Mouse (Mus musculus) 3T3-L1 (cell line): ENCODE data around the gene Habp4.

Source experiments
- DNase-seq: peaks from one replicate; pipeline ENCODE4 v3.0.0-alpha.2; 2015; ENCODE audit warnings: low read depth, low spot score

Habp4 gene

DNA sequence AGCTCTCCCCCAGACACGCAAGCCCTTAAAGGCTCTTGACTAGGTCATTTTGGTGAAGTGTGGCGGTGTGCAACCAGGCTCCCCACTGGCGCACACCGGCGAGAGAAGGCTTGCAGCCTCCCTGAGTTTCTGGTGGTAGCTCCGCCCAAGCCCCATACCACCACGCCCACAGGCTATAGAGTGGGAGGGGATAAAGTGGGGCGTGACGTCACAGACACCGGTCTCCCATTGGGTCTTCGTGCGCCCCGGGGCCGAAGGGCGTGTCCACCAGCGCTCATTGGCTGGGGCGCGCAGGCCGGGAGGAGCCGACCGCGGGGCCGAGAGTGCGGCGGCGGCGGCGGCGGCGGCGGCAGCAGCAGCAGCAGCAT is at the start of gene Habp4:
Habp4 (plus strand) TSS at position 277 of the 368 bp plus-strand sequence.
- peak; percentile 98 for DNase-seq

DNA sequence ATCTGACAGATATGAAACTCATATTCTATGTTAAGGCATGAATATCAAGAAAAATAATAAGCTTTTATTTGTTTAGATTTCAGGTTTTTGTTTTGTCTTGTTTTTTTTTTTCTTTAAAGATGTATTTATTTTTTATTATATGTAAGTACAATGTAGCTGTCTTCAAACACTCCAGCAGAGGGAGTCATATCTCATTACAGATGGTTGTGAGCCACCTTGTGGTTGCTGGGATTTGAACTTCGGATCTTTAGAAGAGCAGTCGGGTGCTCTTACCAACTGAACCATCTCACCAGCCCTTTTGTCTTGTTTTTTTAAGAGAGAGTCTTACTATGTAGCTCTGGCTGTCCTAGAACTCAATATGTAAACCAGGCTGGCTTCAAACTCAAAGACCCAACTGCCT is 44.2 kb upstream of the Habp4 start:
- DNase-seq: peak; percentile 40

- DNase-seq: no peak
These were observed 40.9 kb upstream of the Habp4 start for GRCm38 (mm10) chr13:64120760-64121159.

DNA sequence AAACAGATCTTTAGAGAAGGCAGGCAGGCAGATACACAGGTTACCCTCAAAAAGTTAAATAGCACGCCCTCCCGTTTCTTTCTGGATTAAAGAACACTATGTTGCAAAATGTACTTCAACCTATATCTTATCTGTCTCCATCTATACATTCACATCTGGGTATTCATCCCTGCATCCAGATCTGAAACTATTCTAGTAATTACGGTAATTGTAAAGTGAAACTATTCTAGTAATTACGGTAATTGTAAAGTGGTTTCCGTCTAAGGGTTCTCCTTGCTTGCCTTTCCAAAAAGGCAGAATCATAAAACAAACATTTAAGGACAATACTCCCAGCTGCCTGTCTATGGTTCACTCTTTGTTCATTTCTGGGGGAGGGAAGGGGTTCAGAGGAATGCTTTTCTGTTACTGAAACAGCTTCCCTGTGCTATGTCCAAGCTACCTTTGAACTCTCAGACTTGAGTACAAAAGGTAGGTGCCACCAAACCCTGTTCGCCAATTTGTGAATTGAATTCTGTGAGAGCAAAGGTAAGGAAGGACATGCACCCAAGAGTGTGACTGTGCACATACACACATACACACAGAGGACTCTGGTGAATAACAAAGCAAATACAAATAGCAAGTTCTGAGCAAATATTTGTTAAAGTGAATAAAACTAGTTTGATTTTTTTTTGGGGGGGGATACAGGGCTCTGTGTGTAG is 38.0 kb upstream of the Habp4 start:
- DNase-seq: no peak

GRCm38 (mm10) chr13:64124886-64125285 is 36.7 kb upstream of the Habp4 start:
- no peak for DNase-seq

GRCm38 (mm10) chr13:64126316-64126715 is 35.3 kb upstream of the Habp4 start:
- no peak for DNase-seq

DNA sequence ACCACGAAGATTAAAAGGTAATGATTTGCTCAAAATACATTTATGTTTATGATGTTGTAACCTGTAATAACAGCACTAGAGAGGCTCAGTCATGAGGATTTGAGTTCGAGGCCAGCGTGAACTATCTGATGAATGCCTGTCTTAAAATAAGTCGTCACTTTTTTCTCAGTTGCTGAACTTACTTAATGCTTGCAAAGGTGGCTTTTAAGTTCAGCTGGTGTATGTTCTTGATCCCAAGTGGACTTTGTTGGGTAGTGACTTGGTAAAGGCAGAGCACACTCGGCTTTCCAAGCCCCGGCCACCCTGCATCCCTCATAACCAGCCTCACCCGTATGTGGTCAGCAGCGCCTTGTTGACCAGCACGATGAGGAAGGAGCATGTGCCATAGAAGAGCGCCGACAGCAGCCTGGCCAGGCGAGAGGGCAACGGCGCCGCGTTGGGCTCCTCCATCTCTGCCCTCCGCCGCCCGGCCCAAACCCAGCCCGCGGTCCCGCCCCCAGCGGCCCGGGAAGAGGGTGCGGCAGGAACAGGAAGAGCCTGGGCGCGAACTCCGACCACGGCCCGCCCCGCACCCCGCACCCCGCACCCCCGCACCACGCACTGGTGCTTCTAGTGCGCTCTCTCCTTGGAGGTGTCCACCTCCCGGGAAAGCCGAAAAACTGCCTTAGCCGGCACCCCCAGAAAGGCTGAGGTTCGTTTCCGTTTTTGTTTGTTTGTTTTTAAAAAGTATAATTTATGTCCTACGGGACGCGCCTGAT is 32.6 kb upstream of the Habp4 start, which contains the start of gene Slc35d2:
Slc35d2 (minus strand) TSS at position 511 of the 758 bp plus-strand sequence.
- peak; percentile 60 for DNase-seq

DNA sequence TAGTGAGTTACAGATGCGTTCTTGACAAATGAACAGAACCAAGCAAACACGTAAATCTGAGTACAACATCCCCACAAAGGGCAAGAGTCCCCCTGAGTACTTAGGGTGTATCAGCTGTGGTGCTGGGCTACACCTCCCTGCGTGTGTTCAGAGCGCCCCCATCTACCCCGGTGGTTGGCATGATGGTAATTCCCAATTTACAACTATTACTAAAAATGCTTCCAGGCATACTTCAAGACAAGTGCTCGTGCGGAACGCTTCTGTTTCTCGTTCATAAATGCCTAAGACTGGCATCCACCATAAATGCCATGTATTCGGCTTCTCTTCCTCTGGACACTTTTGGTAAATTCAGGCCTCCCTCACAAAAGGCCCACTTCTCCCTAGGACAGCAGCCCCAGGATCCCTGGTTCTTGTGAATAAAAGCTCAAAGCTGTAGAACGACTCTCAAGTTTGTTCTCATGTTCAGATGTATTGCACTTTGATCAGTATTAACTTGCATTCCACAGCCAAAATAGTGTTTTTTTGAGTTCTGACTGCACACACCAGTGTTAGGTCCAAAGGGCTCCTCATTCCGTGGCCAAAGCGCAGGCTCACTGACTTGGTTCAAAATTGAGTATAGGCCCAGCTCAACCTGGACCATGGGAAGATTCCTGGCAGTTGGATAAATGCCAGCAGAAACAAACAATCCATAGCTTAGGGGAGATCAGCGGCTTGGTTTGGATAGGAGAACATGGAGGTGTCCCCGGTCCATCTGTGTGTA is 31.8 kb upstream of the Habp4 start:
- peak; percentile 53 for DNase-seq

DNA sequence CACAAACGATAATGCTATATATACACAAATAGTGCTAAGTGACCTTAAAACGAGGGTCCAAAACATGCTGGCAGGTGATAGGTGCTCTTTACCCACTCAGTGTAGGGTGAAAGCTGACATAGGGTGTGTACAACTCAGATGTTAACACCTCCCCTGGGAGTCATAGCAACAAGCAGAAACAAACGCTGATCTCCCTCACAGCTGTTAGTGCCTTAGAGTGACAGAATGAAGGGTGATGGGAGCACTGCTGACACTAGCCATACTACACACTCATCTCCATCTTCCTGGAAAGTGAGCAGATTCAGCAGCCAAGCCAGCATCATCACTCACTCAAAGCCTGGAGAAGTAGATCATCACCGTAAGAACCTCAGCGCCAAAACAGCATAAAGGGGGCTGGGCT is 11.5 kb upstream of the Habp4 start:
- DNase-seq: no peak

DNA sequence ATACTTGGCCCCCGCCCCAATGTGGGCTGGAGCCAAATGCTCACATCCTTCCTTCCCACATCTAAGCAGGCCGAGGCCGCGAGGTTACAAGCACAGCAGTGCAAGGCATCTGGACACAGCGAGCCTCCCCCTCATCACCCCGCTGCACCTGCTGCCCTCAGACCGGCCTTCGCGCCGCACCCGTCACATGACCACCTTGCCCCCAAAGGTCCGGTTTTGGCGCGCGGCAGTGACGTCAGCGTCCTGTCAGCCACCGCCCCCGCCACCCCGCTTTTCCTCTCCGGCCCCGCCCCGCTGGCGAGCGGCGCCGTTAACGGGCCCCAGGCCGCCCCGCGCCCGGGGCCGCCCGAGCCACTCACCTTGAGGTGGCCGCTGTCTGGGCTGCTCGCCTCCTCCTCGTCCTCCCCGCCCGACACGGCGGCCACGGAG is 9.4 kb upstream of the Habp4 start:
- DNase-seq: peak; percentile 79

GRCm38 (mm10) chr13:64152671-64153082 is 8.9 kb upstream of the Habp4 start:
- peak; percentile 22 for DNase-seq

DNA sequence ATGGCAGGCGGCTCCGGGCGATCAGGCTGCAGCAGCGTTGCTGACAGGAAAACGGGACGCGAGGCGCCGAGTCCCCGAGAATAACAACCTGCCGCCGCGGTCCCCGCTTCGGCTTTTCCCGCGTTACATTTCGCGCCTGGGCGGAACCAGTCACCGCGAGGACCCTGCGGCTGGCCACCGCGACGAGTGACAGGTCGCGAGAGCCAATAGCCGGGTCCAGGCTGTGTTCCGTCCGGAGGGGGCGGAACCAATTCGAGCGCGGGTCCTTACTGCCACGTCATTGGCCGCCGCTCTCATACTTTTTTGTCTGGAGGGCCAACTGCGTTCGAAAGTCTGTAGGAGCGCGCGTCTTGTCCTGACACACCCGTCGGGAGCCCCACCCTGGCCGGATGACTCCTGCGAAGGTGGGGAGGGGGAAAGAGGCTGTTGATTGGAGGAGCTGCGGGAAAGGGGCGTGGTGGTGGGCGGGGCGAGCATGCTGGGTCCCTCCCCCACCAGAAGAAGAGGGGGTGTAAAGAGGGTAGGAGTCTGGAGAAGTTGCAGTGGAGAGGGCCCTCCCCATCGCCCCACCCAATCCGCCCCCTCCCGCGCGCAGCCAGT is 8.4 kb upstream of the Habp4 start, which contains the start of gene Zfp367:
Zfp367 (minus strand) TSS at position 120 of the 600 bp plus-strand sequence.
- DNase-seq: peak; percentile 99

DNA sequence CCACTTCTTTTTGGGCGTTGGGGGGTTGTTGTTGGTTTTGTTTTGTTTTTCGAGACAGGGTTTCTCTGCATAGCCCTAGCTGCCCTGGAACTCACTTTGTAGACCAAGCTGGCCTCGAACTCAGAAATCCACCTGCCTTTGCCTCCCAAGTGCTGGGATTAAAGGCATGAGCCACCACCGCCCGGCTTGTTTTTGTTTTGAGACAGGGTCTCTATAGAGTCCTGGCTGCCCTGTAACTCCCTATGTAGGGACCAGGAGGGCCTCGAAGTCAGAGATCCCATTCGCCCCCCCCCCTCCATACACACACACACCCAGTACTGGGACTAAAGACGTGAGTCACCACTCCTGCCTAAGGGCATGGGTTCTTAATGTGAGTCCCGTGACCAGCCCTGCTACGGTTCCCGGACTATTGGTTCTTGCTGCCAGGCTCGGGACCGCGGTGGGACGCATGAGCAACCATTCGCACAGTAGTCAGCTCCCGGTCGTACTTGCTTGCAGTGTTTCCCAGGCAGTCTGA is 7.8 kb upstream of the Habp4 start:
- peak; percentile 83 for DNase-seq

DNA sequence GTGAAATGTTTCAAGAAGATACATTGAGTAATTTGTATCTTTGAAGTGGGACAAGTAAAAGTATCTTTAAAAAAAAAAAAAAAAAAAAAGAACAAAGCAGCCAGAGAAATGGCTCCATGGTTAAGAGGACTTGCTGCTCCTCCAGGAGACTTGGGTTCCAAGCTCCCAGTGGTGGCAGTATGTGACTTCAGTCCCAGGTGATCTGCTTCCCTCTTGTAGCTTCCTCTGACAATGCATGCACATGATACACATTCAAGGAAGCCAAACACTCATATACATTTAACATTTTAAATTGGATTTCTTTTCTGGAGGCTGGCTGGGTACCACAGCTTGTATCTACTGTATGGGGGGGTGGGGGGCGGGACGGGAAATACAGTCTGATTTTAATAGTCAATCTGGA is 7.0 kb upstream of the Habp4 start:
- peak; percentile 39 for DNase-seq

DNA sequence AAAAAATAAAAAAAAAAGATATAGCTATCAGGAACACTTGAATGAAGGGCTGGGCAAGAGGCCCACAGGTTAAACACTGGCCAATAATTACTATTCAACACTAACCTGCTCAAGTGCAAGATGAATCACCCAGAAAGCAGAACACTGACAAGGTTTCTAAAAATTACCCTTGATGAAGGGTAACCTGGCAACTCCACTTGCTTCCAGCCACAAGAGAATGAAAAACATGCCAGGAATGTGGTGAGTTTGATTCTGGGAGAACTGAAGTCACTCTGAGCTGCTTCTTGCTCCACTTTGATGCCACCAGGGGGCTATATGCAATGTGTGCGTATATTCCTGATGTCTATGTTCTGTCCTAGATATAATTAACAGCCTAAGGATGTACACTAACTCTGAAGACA is 6.5 kb upstream of the Habp4 start:
- peak; percentile 94 for DNase-seq

GRCm38 (mm10) chr13:64156966-64157365 is 4.7 kb upstream of the Habp4 start:
- DNase-seq: peak; percentile 68

GRCm38 (mm10) chr13:64161916-64162611 is 440 bp downstream of the Habp4 start:
- DNase-seq: no peak

- DNase-seq: peak; percentile 31
These were observed 1.0 kb downstream of the Habp4 start for GRCm38 (mm10) chr13:64162626-64163025.

DNA sequence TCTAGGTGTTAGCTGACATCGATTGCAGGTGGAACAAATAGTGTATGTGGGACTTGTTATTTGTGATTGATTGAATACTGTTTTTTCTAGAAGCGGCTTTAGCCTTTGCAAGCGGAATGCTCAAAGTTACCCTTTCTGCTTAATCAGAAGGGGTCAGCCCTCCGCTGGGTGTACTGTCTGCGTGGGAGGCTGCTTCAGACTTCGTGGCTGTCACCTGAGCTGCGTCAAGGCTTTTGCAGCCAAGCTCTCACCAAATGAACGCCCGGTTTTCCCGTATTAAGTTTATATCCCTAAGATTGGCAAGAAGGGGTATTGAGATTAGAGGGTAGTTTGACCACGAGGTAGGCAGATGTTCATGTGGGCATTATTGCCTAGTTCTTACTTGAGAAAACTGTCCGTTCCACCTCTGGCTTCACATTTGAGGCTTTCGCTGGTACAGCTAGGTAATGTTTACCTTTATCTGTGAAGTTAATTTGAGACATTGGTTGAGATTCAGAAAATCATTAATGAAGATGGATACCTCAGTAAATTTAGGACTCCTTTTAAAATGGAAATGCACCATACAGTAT is 1.6 kb downstream of the Habp4 start:
- no peak for DNase-seq

- no peak for DNase-seq
These were observed 8.1 kb downstream of the Habp4 start for GRCm38 (mm10) chr13:64169746-64170145.

- no peak for DNase-seq
These were observed 16.4 kb downstream of the Habp4 start for GRCm38 (mm10) chr13:64178000-64178399.
